Mouse (Mus musculus): Measurements from ENCODE around the gene Mast2.
A peak's percentile ranks its signal among the peaks of the same experiment; 100 is the strongest.

Gene Mast2

GRCm38 (mm10) chr4:116464126-116464981, at the start of gene Mast2:
Gene Mast2 (minus strand): TSS chr4:116464183.
- DNase-seq, result peak; percentile 81 to 88

- DNase-seq, result peak; percentile 97
Measured at GRCm38 (mm10) chr4:116507425-116508218, 43.6 kb upstream of the Mast2 start, which contains the start of gene Ipp. Gene Ipp (plus strand): TSS chr4:116507549.

DNA sequence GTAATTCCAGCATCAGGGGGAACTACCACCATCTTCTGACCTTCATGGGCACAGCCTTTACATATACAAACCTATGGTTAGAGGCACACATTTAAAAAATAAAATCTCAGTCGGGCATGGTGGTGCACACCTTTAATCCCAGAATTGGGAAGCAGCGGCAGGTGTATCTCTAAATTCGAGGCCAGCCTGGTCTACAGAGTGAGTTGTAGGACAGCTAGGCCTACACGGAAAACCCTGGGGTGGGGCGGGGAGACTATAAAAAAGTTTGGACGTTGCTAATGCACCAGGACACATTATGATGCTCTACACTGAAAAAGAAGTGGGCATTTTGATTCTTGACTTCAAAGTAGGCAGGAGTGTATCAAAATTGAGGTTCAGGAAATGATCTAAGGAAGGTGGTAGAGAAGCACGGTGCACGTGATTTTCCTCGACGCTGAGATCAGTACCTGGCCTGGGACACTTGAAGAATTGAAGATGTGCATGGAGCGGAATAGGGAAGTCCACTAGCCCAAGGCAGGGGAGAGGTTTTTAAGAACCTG, 43.0 kb upstream of the Mast2 start:
- DNase-seq, result peak in 1 of 2 experiments; percentile 11

DNA sequence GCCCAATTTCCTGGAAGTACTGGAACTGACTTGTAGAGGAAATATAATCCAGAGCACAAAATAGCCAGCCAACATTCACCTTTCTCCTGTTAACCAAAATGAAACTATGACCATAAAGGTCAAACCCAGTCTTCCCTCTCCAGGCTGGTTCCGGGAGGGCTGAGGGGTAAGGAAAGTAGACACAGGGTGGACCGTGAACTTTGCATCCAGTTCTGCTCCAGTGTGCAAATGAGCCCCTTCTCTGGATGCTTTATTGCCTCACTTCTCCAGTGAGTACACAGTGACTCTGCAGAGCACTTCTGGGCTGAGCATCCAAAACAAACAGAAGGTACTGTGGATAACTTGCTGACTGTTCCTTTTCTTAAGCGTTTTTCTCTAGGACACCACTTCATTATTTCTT, 36.0 kb upstream of the Mast2 start:
- DNase-seq, result no peak

DNA sequence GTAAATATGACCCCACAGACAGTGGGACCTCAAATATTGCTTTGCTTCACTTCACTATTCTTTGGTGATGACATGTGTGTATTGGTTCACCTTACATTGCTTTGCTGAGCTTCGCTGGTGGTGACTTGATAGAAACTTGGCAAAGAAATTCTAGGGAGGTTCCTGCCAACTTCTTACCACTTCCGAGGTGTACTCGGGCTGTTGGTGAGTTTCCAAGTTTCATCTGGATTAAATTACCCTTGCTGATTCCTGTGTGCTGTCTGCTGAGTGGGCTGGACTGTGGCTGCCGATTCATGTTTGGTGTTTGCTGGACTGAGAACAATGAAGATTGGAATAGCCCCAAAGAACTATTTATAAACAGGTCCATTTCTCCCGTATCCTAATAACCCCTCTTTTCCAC, 29.7 kb upstream of the Mast2 start:
- no peak for DNase-seq

DNA sequence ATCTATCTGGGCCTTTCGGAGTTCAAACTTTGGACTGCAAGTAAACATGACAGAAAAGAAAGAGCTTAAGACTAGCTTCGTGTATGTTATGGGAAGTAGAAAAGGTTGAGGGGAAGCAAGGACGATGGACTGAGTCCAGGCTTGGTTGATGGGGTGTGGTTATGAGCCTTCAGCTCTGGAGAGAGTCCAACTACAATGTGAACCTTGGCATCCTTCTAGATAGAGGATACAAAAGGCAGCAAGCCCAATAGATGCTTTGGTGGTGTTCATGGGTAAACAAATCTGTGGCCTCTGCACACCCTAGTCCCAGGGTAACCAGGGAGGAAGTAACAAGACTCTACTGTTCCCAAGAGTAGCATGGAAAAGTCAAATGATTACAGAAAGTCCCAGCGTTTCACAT, 28.5 kb upstream of the Mast2 start:
- no peak for DNase-seq

- DNase-seq, result no peak
Measured at GRCm38 (mm10) chr4:116491886-116492285, 27.9 kb upstream of the Mast2 start.

DNA sequence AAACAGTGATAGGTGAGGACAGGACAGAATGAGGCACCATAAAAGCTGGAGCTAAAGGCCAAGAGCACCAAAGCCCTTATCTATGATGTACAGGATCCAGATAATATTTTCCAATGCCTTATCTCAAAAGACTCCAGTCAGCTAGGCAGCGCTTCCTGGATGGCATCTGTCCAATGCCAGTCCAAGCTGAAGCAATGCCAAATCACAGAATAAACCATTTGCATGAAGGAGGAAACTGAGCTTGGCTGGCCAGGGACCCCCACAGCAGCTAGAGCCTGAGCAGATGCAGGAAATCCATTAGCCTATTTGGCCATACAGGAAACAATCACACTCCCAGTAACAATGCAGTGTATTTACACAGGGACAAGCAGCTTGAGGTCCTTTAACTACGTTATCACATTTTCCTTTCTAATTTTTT, 27.1 kb upstream of the Mast2 start:
- DNase-seq, result no peak

GRCm38 (mm10) chr4:116483476-116483875, 19.5 kb upstream of the Mast2 start:
- DNase-seq, result no peak

- no peak for DNase-seq
Measured at GRCm38 (mm10) chr4:116481322-116481721, 17.3 kb upstream of the Mast2 start.

DNA sequence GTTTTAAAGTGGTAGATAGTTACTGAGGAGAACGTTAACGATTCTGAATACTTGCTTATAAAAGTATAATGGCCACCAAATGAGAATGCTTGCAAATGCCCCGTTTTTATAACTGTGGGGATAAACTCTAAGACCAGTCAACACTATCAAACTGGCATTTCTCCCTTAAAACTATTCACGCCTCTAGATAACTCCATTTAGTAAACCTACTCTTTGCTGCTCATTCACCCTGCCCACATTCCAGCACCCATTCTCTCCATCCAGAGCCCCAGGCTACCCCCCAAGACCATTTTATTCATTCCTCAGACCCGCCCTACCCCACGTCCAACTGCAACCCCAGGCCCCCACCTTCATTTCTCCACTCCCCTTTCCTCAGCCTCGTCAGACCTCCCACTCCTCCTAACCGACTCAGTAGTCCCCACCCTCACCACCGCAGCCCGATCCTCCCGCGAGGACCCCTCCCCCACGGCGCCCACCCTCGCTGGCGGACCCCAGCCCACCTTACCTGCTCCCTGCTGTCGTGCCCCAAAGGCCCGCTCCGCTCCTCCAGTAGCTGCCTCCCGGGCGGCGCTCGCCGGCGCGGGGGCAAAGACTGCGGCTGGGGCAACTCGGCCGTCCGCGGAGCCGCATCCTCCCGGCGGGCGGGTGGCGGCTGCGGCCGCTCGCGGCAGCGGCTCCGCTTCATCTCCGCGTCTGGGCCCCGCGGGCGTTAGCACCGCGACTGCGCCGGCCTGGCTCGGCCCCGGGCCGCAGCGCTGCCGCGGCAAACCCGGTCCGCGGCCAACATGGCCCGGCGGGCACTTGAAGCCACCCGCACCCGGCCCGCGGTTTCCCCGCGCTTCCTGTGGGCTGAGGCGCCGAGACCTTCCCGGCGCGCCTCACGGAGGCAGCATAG, 505 bp downstream of the Mast2 start:
- no peak for DNase-seq

- DNase-seq, result no peak
Measured at GRCm38 (mm10) chr4:116461943-116462342, 2.0 kb downstream of the Mast2 start.

- DNase-seq, result no peak
Measured at GRCm38 (mm10) chr4:116451553-116451952, 12.4 kb downstream of the Mast2 start.

DNA sequence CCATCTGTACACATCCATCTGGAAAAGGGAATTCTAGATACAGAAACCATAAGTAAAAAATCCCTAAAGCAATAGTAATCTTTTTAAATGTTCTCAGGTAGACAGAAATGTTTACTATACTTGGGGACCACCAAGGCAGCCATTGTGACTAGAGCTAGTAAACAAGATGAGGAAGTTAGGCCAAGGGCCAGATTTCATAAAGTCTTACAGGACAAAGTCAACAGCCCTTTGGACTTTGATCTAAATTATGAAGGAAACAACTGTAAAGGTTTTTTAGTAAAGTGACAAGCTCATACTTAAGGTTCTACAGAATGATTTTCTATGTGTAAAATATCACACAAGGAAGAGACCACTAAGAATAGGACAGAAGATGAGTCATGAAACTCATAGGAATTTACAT, 14.0 kb downstream of the Mast2 start:
- no peak for DNase-seq

DNA sequence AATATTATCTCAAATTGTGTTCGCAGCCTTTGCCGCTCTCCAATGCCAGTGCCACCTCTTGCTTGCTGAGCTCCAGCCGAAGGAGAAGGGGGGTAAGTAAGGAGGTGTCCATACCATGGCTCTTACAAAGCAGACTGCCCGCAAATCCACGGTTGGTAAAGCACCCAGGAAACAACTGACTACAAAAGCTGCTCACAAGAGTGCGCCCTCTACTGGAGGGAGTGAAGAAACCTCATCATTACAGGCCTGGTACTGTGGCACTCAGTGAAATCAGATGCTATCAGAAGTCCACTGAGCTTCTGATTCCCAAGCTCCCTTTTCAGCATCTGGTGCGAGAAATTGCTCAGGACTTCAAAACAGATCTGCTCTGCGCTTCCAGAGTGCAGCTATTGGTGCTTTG, 15.3 kb downstream of the Mast2 start:
- DNase-seq, result peak; percentile 48 to 50

DNA sequence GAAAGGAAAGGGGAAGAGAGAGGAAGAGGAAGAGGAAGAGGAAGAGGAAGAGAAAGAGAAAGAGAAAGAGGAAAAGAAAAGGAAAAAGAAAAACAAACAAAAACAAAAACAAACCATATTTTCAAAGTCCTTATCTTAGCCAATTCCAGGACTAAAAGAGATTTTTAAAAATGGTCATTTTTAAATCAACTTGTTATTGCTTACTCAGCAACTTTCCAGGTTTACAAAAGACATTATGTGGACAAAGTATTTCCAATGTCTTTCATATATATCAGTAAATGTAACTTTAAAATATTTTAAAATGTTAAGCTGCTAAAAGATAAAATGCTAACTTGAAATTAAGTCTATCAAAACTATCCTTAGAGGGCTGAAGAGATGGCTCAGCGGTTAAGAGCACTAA, 24.6 kb downstream of the Mast2 start:
- DNase-seq, result no peak

DNA sequence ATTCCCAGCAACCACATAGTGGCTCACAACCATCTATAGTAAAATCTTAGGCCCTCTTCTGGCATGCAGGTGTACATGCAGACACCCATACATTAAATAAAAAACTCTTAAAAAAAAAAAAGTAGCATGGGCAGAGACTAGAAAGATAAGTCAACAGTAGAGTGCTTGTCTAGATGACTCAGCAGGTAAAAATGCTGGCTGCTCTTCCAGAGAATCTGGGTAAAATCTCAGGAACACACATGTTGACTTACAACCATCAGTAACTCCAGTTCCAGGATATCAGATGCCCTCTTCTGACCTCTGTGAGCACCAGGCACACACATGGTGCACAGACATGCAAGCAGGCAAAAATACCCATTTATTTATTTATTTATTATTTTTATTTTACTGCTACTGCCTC, 25.4 kb downstream of the Mast2 start:
- DNase-seq, result no peak

- DNase-seq, result no peak
Measured at GRCm38 (mm10) chr4:116435626-116436025, 28.4 kb downstream of the Mast2 start.

- no peak for DNase-seq
Measured at GRCm38 (mm10) chr4:116422186-116422585, 41.8 kb downstream of the Mast2 start.

GRCm38 (mm10) chr4:116421170-116421569, 42.8 kb downstream of the Mast2 start:
- DNase-seq, result no peak

GRCm38 (mm10) chr4:116412993-116413392, 51.0 kb downstream of the Mast2 start:
- DNase-seq, result no peak

GRCm38 (mm10) chr4:116411401-116411800, 52.6 kb downstream of the Mast2 start:
- no peak for DNase-seq

- DNase-seq, result no peak
Measured at GRCm38 (mm10) chr4:116406668-116407067, 57.3 kb downstream of the Mast2 start.
